Mouse (Mus musculus) cortical plate, adult 2 months (tissue): Measurements from ENCODE around the gene Aak1. TPM values are rescaled to one million over a fixed set of nuclear protein-coding genes. Genes with fewer than 3 reads are reported as not detected.

ENCODE experiments used
- H3K27ac ChIP-seq: fragments of 200-500 bp; 2 replicates; pipeline ENCODE4 v1.5.1; 2012; ENCODE audit warnings: low read length, control low read depth, inconsistent platforms; ENCODE audit not compliant: insufficient read depth
- H3K4me1 ChIP-seq: fragments of 200-500 bp; 2 replicates; pipeline ENCODE4 v1.6.1; 2011; ENCODE audit warnings: low read length; ENCODE audit not compliant: control insufficient read depth, insufficient read depth
- H3K4me3 ChIP-seq: fragments of 200-500 bp; 2 replicates; pipeline ENCODE4 v1.5.1; 2011; ENCODE audit warnings: mild to moderate bottlenecking, low read length, control low read depth; ENCODE audit not compliant: insufficient read depth
- CTCF ChIP-seq: fragments of 200-500 bp; IDR thresholded peaks from 2 replicates; pipeline ENCODE4 v1.5.1; 2011; ENCODE audit warnings: mild to moderate bottlenecking, control low read depth, low read length; ENCODE audit not compliant: insufficient read depth; ENCODE audit errors: extremely low read depth
- POLR2A ChIP-seq: fragments of 200-500 bp; IDR thresholded peaks from 2 replicates; pipeline ENCODE4 v1.6.1; 2011; ENCODE audit warnings: mild to moderate bottlenecking, low read length, control low read depth; ENCODE audit not compliant: insufficient read depth; ENCODE audit errors: extremely low read depth
- polyA plus RNA-seq: library from polyadenylated mRNA; depleted of rRNA; stranded (reverse); fragments of >200 nt; gene quantifications from 2 replicates; pipeline ENCODE4 v1.2.3, GENCODE M21; 2012

Gene Aak1
- polyA plus RNA-seq, 1 experiment, result 152 TPM

DNA sequence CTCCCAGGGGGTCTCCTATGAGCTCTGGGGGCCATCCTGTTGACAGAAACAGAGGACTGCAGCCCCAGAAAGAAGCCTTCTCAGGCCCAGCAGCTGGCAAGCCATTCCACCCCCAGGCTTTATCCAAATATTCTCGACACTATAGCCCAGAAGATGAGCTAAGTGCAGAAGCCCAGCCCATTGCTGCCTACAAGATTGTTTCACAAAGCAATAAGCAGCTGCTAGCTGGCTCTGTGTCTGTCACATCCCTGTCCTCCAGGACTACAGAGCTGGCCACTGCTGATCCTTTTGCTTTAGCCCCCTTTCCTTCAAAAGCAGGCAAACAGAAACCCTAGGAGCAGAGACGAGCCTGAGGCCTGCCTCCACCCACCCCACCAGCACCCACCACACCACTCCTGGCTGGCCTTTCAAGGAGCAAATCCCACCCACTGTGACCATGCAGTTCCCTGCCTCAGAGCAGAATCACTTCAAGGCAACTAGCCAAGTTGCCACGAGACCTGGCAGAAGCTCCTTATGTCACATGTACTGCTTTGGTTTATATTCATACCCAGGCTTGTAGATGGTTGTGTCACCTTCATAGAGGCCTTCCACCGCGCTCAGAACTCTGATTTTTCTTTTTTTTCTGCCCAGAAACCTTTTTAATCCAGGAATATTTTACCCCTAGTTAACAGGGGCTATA, 147.5 kb downstream of the Aak1 start:
- no peak overlapping the region; the same call in 1 of the 2 replicates for H3K27ac ChIP-seq
- no peak overlapping the region for H3K4me3 ChIP-seq
- peaks cover 5% of the 10 kb centered on the region for H3K4me1 ChIP-seq
- TF ChIP-seq POLR2A, result no peak

DNA sequence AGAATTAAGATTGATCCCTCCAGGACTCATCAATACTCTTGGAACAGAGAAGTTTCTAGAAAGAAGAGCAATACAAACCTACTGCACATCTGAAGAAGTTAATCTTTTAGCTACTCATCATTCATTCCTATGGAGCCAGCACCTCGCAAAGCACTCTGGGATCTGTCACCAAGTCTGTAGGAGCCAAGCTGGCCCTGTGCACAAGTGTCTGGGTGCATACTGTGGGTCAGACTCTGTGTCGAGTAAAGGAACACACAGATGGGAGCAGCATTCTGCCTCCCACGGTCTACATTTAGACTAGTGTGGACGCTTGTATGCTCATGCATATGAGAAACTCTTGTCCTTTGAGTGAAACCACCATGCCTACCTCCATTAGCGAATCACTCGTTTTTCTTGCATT, 148.0 kb downstream of the Aak1 start:
- Histone ChIP-seq H3K27ac (no peak overlapping the region), H3K4me1 (peaks cover 5% of the 10 kb centered on the region), H3K4me3 (no peak overlapping the region)
- TF ChIP-seq POLR2A (no peak), CTCF (no peak)

DNA sequence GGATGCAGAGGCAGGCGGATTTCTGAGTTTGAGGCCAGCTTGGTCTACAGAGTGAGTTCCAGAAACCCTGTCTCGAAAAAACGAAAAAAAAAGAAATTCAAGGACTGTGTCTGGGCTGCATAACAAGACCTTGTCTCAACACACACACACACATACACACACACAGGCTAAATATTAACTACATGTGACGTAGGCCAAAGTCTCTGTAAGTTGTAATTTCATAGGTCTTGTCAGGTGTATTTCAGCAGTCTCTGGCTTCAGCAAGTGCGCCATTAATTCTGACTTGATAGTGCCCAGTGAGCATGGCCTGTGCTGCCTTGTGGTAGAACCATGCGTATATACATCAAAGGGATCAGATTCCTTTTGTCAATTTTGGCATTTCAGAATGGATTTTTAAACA, 152.7 kb downstream of the Aak1 start:
- Histone ChIP-seq H3K27ac (no peak overlapping the region), H3K4me3 (no peak overlapping the region), H3K4me1 (peaks cover 2% of the 10 kb centered on the region; the same call in 1 of the 2 replicates)
- no peak for TF ChIP-seq POLR2A

DNA sequence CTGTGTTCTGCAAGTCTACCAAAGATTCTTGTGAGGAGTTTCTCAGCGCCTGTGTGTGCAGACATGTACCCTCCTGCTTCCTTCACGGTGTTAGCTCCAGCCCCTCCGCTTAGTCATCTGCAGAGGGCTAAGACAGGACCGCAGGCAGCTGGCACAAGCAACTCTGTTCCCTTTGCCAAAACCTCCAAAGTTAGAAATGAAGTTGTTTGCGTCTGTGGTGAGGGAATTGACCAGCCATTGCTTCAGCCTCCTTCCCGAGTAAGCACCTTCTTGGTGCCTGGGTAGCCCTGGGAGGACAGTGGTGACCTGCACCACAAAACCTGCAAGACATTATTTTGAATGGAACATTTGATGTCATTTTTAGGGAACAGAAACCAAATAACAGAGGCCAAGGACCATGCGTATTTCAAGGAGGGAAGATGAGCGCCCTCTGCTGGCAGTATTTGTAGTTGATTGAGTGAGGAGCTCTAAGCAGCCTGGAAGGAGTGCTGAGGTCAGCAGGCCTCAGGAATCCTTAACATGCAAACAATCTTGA, 153.3 kb downstream of the Aak1 start:
- H3K4me3 ChIP-seq, result no peak overlapping the region
- no peak overlapping the region for H3K27ac ChIP-seq
- TF ChIP-seq CTCF, result peak; percentile 76
- no peak for TF ChIP-seq POLR2A
- H3K4me1 ChIP-seq, result no peaks in the 10 kb centered on the region

DNA sequence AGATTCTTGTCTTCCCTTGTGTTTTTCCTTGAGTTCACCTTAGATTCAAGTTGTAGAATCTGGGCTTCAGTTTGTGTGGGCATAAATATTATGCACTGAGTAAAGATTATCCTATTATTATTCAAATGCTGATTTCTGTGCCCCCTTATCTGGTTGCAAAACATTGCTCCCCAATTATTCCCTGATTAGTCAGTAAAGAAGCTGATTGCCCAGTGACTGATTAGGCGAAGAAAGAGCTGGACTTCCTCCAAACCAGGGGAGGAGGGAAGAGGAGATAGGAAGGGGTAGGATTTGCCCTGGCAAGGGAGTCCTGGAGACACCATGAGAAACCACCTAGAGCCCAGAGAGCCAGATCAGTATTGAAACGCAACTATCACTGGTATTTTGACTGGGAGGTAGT, 154.8 kb downstream of the Aak1 start:
- TF ChIP-seq POLR2A (no peak), CTCF (no peak)
- Histone ChIP-seq H3K4me1 (no peaks in the 10 kb centered on the region), H3K4me3 (no peak overlapping the region), H3K27ac (no peak overlapping the region)

DNA sequence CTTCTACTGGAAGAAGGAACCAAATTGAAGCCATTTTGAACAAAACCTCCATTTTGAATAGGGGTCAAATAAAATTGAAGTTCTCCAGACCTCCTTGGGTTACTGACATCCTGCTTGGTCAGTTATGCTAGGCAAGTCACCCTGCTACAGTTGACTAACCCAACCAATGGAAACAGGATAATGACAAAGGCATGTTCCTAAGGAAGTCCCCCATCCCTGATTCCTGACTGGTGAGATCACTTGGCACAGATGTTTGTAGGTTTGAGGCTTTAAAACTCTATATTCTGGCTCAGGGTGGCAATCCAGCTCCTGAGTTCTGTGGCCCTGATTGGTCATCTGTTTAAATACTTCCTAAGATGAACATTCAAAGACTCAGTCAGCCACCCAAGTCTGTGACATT, 156.3 kb downstream of the Aak1 start:
- Histone ChIP-seq H3K4me1 (0 out of 2 replicates have a peak, but pooled peaks cover under 1% of the 10 kb centered on the region), H3K27ac (no peak overlapping the region), H3K4me3 (no peak overlapping the region)
- no peak for TF ChIP-seq POLR2A
- TF ChIP-seq CTCF, result no peak

DNA sequence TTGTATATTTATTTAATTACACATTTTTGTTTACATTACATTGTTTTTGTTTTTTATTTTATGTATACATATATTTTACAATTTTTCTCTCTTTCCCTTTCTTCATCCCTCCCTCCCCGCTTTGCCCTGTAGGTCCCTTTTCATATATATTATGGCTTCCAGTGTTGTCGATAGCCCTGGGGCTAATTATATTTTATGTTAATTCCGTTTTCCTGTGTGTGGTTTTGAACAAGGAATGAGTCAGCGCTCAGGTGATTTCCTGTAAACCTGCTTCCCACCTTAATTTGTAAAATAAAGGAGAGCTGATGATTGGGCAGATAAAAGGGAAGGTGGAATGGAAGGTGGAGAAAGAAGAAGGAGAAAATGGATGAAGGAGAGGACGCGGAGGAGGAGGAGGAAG, 159.6 kb downstream of the Aak1 start, which contains the start of gene Nfu1:
Nfu1 (plus strand) TSS at position 350 of the 400 bp plus-strand sequence.
- Histone ChIP-seq H3K27ac (peak within 1 kb of the TSS; percentile 82), H3K4me1 (0 out of 2 replicates have a peak, but pooled peaks cover 2% of the 10 kb centered on the region), H3K4me3 (peak within 1 kb of the TSS; percentile 84)
- TF ChIP-seq CTCF (no peak), POLR2A (no peak)

DNA sequence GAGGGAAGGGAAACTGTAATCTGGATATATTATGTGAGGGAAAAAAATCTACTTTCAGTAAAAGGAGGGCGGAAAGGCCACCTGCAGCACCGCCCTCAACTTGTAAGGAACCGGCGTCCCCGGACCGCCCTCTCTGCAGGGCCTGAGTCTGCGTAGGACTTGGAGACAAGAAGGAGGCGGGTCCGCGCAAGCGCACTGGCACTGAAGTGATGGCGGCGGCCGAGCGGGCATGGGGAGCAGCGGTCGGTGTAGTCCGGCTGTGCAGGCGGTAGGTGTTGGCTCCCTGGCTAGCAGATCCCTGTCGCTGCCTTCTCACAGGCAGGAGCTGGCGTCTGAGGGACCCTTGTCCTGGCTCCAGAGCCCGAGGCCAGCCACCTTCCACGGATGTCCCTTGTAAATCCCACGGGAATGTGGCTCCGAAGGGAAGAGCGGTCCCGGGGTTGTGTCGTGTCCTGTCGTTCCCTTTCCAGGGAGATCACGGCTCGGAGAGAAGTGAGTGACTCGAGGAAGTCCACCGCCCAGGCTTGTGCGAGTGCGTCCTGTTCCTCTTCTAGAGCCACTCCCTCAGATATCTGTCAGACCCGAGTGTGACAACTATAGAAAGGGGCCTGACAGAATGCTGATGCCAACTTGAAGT, 160.5 kb downstream of the Aak1 start:
- 0 out of 2 replicates have a peak, but pooled peaks cover 2% of the 10 kb centered on the region for H3K4me1 ChIP-seq
- H3K27ac ChIP-seq, result peak overlapping the region; percentile 82
- peak; percentile 89 for TF ChIP-seq POLR2A
- no peak for TF ChIP-seq CTCF
- H3K4me3 ChIP-seq, result peak overlapping the region; percentile 84

DNA sequence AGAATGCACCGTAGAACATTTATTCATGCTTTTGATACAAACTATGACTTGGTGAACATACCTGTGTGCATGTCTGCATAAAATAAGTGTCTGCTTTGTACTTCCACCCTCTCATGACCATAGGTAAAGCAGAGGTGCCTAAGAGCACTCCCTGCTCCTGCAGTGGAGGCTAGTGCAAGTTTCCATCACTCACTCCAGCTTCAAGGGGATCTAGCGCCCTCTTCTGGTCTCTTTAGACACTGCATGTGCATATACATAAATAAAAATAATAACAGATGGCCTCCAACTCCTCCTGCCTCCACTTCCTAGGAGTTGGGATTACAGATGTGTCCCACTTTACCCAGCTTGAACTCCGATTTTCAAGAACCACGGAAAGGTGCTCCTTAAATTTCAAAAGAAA, 167.6 kb downstream of the Aak1 start:
- TF ChIP-seq POLR2A (no peak), CTCF (peak; percentile 61)
- Histone ChIP-seq H3K4me3 (no peak overlapping the region), H3K4me1 (peaks cover 2% of the 10 kb centered on the region), H3K27ac (no peak overlapping the region)

DNA sequence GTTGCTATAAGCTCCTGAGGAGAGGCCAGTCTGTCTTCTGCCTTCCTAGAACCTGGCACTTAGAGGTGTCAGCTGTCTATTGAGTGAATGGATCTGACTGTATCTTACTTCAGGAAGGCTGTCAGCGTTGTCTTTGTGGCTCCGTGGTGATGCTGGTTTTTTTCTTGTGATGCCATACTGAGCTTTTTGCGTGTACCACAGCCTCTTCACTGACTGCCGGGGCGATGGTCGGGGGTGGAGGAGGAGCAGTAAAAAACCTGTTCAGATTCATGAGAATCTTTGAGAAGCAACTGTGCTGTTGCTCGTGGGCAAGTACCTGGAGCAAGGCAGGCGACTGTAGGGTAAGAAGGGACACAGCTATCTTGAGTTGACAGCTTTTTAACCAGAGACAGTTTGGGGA, 169.6 kb downstream of the Aak1 start:
- H3K27ac ChIP-seq, result no peak overlapping the region
- H3K4me1 ChIP-seq, result peaks cover 2% of the 10 kb centered on the region
- no peak for TF ChIP-seq CTCF
- TF ChIP-seq POLR2A, result no peak
- no peak overlapping the region for H3K4me3 ChIP-seq
